Mouse (Mus musculus) limb, embryonic 12.5 days (tissue): ENCODE measurements at regions not wholly inside any gene's neighbourhood (a gene's known extent, or its start where the extent isn't known, plus 50 kb on each side); places are given as distances from the start of the nearest gene placed in this dataset.

Experiments used
- ATAC-seq: fragments of 200-750 bp; cut with Nextera tagmentation; 2 replicates; pipeline ENCODE4 v1.8.0; 2017; ENCODE audit warnings: low read depth, moderate TSS enrichment; ENCODE audit not compliant: insufficient number of reproducible peaks, insufficient read depth, low FRiP score, low TSS enrichment
- H3K27ac ChIP-seq: fragments of 300-500 bp; sonication (generic); 2 replicates; pipeline ENCODE4 v1.5.1; 2016; ENCODE audit warnings: mild to moderate bottlenecking, moderate library complexity
- H3K27me3 ChIP-seq: fragments of 300-500 bp; sonication (generic); 2 replicates; pipeline ENCODE4 v1.6.1; 2016; ENCODE audit warnings: mild to moderate bottlenecking, moderate library complexity
- H3K36me3 ChIP-seq: fragments of 300-500 bp; sonication (generic); 2 replicates; pipeline ENCODE4 v1.6.1; 2016; ENCODE audit warnings: mild to moderate bottlenecking, moderate library complexity
- H3K4me1 ChIP-seq: fragments of 300-500 bp; sonication (generic); replicated peaks from 2 replicates; pipeline ENCODE4 v1.6.1; 2016
- H3K4me2 ChIP-seq: fragments of 300-500 bp; sonication (generic); 2 replicates; pipeline ENCODE4 v1.6.1; 2016; ENCODE audit warnings: mild to moderate bottlenecking, moderate library complexity
- H3K4me3 ChIP-seq: fragments of 300-500 bp; sonication (generic); replicated peaks from 2 replicates; pipeline ENCODE4 v1.5.1; 2016; ENCODE audit warnings: mild to moderate bottlenecking
- H3K9ac ChIP-seq: fragments of 300-500 bp; sonication (generic); replicated peaks from 2 replicates; pipeline ENCODE4 v1.6.1; 2016; ENCODE audit warnings: mild to moderate bottlenecking, moderate library complexity
- H3K9me3 ChIP-seq: fragments of 300-500 bp; sonication (generic); 2 replicates; pipeline ENCODE4 v1.6.1; 2016; ENCODE audit warnings: mild to moderate bottlenecking, moderate library complexity
- WGBS: fragments of 180-500 bp; shearing (Covaris S2); methylation state at CpG from one replicate; pipeline ENCODE4 v1.1.7; 2016; 5-methylcytosine and 5-hydroxymethylcytosine counted together

GRCm38 (mm10) chr10:7267903-7268302, 55.9 kb upstream of the Cnksr3 start:
- Histone ChIP-seq H3K9ac (no peak overlapping the region), H3K27ac (no peak overlapping the region), H3K4me2 (no peak overlapping the region), H3K4me3 (no peak overlapping the region), H3K9me3 (no peaks in the 10 kb centered on the region), H3K27me3 (no peaks in the 10 kb centered on the region), H3K36me3 (no peaks in the 10 kb centered on the region), H3K4me1 (no peaks in the 10 kb centered on the region)
- WGBS, result 87% methylated on average over 4 of the region's 4 CpGs
- ATAC-seq, result no peak

DNA sequence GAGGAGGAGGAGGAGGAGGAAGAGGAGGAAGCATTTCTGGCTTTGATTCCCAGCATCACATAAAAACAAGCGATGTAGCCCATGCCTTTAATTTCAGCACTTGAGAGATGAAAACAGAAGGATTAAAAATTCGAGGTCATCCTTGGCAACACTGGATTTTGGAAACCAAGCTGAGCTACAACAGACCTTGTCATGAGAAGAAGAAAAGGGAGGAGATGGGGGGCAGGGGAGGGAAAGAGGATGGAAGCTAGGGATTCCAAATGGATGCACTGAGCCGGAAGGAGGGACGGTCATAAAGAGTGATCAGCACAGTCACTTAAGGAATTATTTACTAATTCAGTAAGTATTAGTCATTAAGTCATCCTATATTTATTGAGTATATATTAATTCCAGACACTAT, 55.1 kb upstream of the Cnksr3 start:
- no peaks in the 10 kb centered on the region for H3K27me3 ChIP-seq
- no peak overlapping the region for H3K9ac ChIP-seq
- H3K27ac ChIP-seq, result no peak overlapping the region
- H3K4me2 ChIP-seq, result no peak overlapping the region
- H3K36me3 ChIP-seq, result no peaks in the 10 kb centered on the region
- ATAC-seq, result no peak
- H3K4me3 ChIP-seq, result no peak overlapping the region
- no peaks in the 10 kb centered on the region for H3K4me1 ChIP-seq
- H3K9me3 ChIP-seq, result no peaks in the 10 kb centered on the region
- WGBS, result 77% methylated on average over 4 of the region's 4 CpGs

DNA sequence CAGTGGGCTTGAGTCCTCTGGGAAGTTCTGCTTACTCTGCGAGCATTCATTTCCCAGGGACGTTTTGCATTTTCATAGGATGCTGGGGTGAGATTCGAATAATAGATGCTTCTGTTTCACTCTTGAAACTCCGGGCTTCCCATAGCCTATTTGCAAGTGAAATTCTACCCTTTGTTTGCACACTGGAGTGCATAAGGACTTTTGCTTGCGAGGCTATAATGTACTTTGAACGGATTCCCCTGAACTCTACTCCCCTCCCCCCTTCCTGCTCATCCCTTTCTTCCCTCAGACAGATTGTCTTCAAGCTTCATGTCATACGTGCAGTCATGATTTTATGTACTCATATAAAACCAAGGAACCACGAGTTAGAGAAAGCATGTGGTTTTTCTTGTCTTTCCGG, 53.4 kb upstream of the Cnksr3 start:
- Histone ChIP-seq H3K27me3 (no peaks in the 10 kb centered on the region), H3K4me2 (no peak overlapping the region), H3K27ac (no peak overlapping the region), H3K4me3 (no peak overlapping the region), H3K9me3 (no peaks in the 10 kb centered on the region), H3K4me1 (no peaks in the 10 kb centered on the region), H3K9ac (no peak overlapping the region), H3K36me3 (no peaks in the 10 kb centered on the region)
- WGBS, result 71% methylated on average over 9 of the region's 9 CpGs
- ATAC-seq, result no peak

- ATAC-seq, result no peak
Observed at GRCm38 (mm10) chr10:7264721-7265120, 52.7 kb upstream of the Cnksr3 start.

More at GRCm38 (mm10) chr10:7264721-7265120, 52.7 kb upstream of the Cnksr3 start:
- H3K27ac ChIP-seq, result no peak overlapping the region
- H3K4me2 ChIP-seq, result no peak overlapping the region
- no peak overlapping the region for H3K4me3 ChIP-seq
- 93% methylated on average over 4 of the region's 4 CpGs for WGBS
- no peak overlapping the region for H3K9ac ChIP-seq
- H3K9me3 ChIP-seq, result no peaks in the 10 kb centered on the region
- no peaks in the 10 kb centered on the region for H3K27me3 ChIP-seq
- H3K36me3 ChIP-seq, result no peaks in the 10 kb centered on the region
- H3K4me1 ChIP-seq, result no peaks in the 10 kb centered on the region
